Mouse (Mus musculus) kidney, embryonic 15.5 days (tissue): ENCODE results near the gene Ccdc187. TPM values are rescaled to one million over a fixed set of nuclear protein-coding genes. Genes with fewer than 3 reads are reported as not detected.

Source experiments
- ATAC-seq: fragments of 200-750 bp; cut with Nextera tagmentation; replicated peaks from 2 replicates; pipeline ENCODE4 v1.8.0; 2017; ENCODE audit warnings: moderate TSS enrichment; ENCODE audit not compliant: low FRiP score
- H3K27ac ChIP-seq: fragments of 300-500 bp; sonication (generic); 2 replicates; pipeline ENCODE4 v1.5.1; 2015; ENCODE audit warnings: mild to moderate bottlenecking, inconsistent platforms
- H3K27me3 ChIP-seq: fragments of 300-500 bp; sonication (generic); 2 replicates; pipeline ENCODE4 v1.6.1; 2015; ENCODE audit warnings: inconsistent platforms
- H3K36me3 ChIP-seq: fragments of 300-500 bp; sonication (generic); 2 replicates; pipeline ENCODE4 v1.6.1; 2015; ENCODE audit warnings: inconsistent platforms
- H3K4me1 ChIP-seq: fragments of 300-500 bp; sonication (generic); 2 replicates; pipeline ENCODE4 v1.6.1; 2015; ENCODE audit warnings: inconsistent platforms
- H3K4me2 ChIP-seq: fragments of 300-500 bp; sonication (generic); 2 replicates; pipeline ENCODE4 v1.6.1; 2015; ENCODE audit warnings: moderate library complexity, mild to moderate bottlenecking, inconsistent platforms
- H3K4me3 ChIP-seq: fragments of 300-500 bp; sonication (generic); replicated peaks from 2 replicates; pipeline ENCODE4 v1.5.1; 2015; ENCODE audit warnings: mild to moderate bottlenecking, inconsistent platforms
- H3K9ac ChIP-seq: fragments of 300-500 bp; sonication (generic); 2 replicates; pipeline ENCODE4 v1.6.1; 2015; ENCODE audit warnings: mild to moderate bottlenecking, inconsistent platforms
- H3K9me3 ChIP-seq: fragments of 300-500 bp; sonication (generic); replicated peaks from 2 replicates; pipeline ENCODE4 v1.6.1; 2016; ENCODE audit warnings: inconsistent platforms
- WGBS: fragments of 180-500 bp; shearing (Covaris S2); methylation state at CpG from one replicate; pipeline ENCODE4 v1.1.7; 2015; ENCODE audit warnings: mixed read lengths; 5-methylcytosine and 5-hydroxymethylcytosine counted together
- polyA plus RNA-seq: library from polyadenylated mRNA; unstranded; fragments of >200 nt; fragmentation: Nextera tagmentation; extraction: Ambion mirVana; gene quantifications from 2 replicates; pipeline ENCODE4 v1.2.1, GENCODE M21; 2015

The Ccdc187 gene
- 0.04 TPM in 1 of 2 replicates, not detected in the other for polyA plus RNA-seq

- H3K9me3 ChIP-seq = no peaks in the 10 kb centered on the region
- ATAC-seq = no peak
- no peak within 1 kb of the TSS for H3K9ac ChIP-seq
- peaks cover 23% of the 10 kb centered on the region for H3K4me1 ChIP-seq
- no peak within 1 kb of the TSS for H3K4me3 ChIP-seq
- H3K36me3 ChIP-seq = no peaks in the 10 kb centered on the region
- H3K4me2 ChIP-seq = no peak within 1 kb of the TSS
- WGBS = 60% methylated on average over 2 of the region's 2 CpGs
- 0 out of 2 replicates have a peak, but pooled peaks cover 7% of the 10 kb centered on the region for H3K27me3 ChIP-seq
- H3K27ac ChIP-seq = no peak within 1 kb of the TSS
Observed at GRCm38 (mm10) chr2:26294457-26294856, at the start of gene Ccdc187. Gene Ccdc187, minus strand, starts transcription at chr2:26294557.

- Histone ChIP-seq H3K27me3 (no peaks in the 10 kb centered on the region), H3K9ac (0 out of 2 replicates have a peak overlapping the region, but pooled peaks have one; percentile 1), H3K36me3 (peaks cover 88% of the 10 kb centered on the region), H3K27ac (peak overlapping the region; percentile 82), H3K4me3 (no peak overlapping the region), H3K4me2 (peak overlapping the region; percentile 44), H3K4me1 (peaks cover 44% of the 10 kb centered on the region), H3K9me3 (no peaks in the 10 kb centered on the region)
- ATAC-seq = peak; percentile 55
- 54% methylated on average over 11 of the region's 11 CpGs for WGBS
Observed at GRCm38 (mm10) chr2:26342609-26343490, 48.5 kb upstream of the Ccdc187 start.

GRCm38 (mm10) chr2:26342044-26342443 lies 47.7 kb upstream of the Ccdc187 start:
- Histone ChIP-seq H3K4me1 (peaks cover 39% of the 10 kb centered on the region), H3K4me2 (no peak overlapping the region), H3K9me3 (no peaks in the 10 kb centered on the region), H3K36me3 (peaks cover 80% of the 10 kb centered on the region), H3K9ac (no peak overlapping the region), H3K27ac (peak overlapping the region; percentile 82), H3K4me3 (no peak overlapping the region), H3K27me3 (no peaks in the 10 kb centered on the region)
- peak; percentile 20; the same call in 1 of the 2 replicates for ATAC-seq
- WGBS = 66% methylated on average over 10 of the region's 10 CpGs

GRCm38 (mm10) chr2:26341510-26341981 lies 47.2 kb upstream of the Ccdc187 start:
- Histone ChIP-seq H3K4me2 (no peak overlapping the region), H3K36me3 (peaks cover 75% of the 10 kb centered on the region), H3K27ac (peak overlapping the region; percentile 82), H3K27me3 (no peaks in the 10 kb centered on the region), H3K9ac (no peak overlapping the region), H3K4me1 (peaks cover 36% of the 10 kb centered on the region), H3K4me3 (no peak overlapping the region), H3K9me3 (no peaks in the 10 kb centered on the region)
- WGBS = 72% methylated on average over 2 of the region's 2 CpGs
- no peak for ATAC-seq

- Histone ChIP-seq H3K36me3 (peaks cover 52% of the 10 kb centered on the region), H3K27ac (no peak overlapping the region), H3K4me2 (no peak overlapping the region), H3K27me3 (no peaks in the 10 kb centered on the region), H3K9ac (no peak overlapping the region), H3K4me1 (peaks cover 31% of the 10 kb centered on the region), H3K4me3 (no peak overlapping the region), H3K9me3 (no peaks in the 10 kb centered on the region)
- WGBS = 87% methylated on average over 5 of the region's 5 CpGs
- no peak for ATAC-seq
Observed at GRCm38 (mm10) chr2:26339204-26339551, 44.8 kb upstream of the Ccdc187 start.

GRCm38 (mm10) chr2:26338302-26339203 lies 44.2 kb upstream of the Ccdc187 start:
- no peak overlapping the region for H3K4me2 ChIP-seq
- no peak overlapping the region for H3K27ac ChIP-seq
- H3K9ac ChIP-seq = no peak overlapping the region
- peaks cover 45% of the 10 kb centered on the region for H3K36me3 ChIP-seq
- no peak overlapping the region for H3K4me3 ChIP-seq
- H3K27me3 ChIP-seq = no peaks in the 10 kb centered on the region
- H3K9me3 ChIP-seq = no peaks in the 10 kb centered on the region
- H3K4me1 ChIP-seq = peaks cover 27% of the 10 kb centered on the region
- no peak for ATAC-seq
- WGBS = 84% methylated on average over 9 of the region's 13 CpGs

- peaks cover 61% of the 10 kb centered on the region for H3K36me3 ChIP-seq
- no peak overlapping the region for H3K9ac ChIP-seq
- H3K4me3 ChIP-seq = no peak overlapping the region
- 0 out of 2 replicates have a peak overlapping the region, but pooled peaks have one; percentile 7 for H3K4me2 ChIP-seq
- no peak for ATAC-seq
- 69% methylated on average over 6 of the region's 6 CpGs for WGBS
- H3K4me1 ChIP-seq = 0 out of 2 replicates have a peak, but pooled peaks cover 5% of the 10 kb centered on the region
- no peaks in the 10 kb centered on the region for H3K27me3 ChIP-seq
- H3K9me3 ChIP-seq = no peaks in the 10 kb centered on the region
- no peak overlapping the region for H3K27ac ChIP-seq
Observed at GRCm38 (mm10) chr2:26330702-26331101, 36.3 kb upstream of the Ccdc187 start.

- Histone ChIP-seq H3K4me1 (0 out of 2 replicates have a peak, but pooled peaks cover 5% of the 10 kb centered on the region), H3K9ac (no peak overlapping the region), H3K36me3 (peaks cover 68% of the 10 kb centered on the region), H3K27ac (no peak overlapping the region), H3K9me3 (no peaks in the 10 kb centered on the region), H3K4me3 (no peak overlapping the region), H3K27me3 (no peaks in the 10 kb centered on the region), H3K4me2 (no peak overlapping the region)
- ATAC-seq = peak; percentile 38; the same call in 1 of the 2 replicates
- 82% methylated on average over 4 of the region's 4 CpGs for WGBS
Observed at GRCm38 (mm10) chr2:26330056-26330468, 35.7 kb upstream of the Ccdc187 start.

- Histone ChIP-seq H3K27ac (no peak overlapping the region), H3K4me2 (no peak overlapping the region), H3K4me3 (no peak overlapping the region), H3K36me3 (peaks cover 74% of the 10 kb centered on the region), H3K9me3 (no peaks in the 10 kb centered on the region), H3K27me3 (no peaks in the 10 kb centered on the region), H3K9ac (no peak overlapping the region), H3K4me1 (0 out of 2 replicates have a peak, but pooled peaks cover 5% of the 10 kb centered on the region)
- no peak for ATAC-seq
- WGBS = 67% methylated on average over 8 of the region's 8 CpGs
Observed at GRCm38 (mm10) chr2:26329402-26329801, 35.0 kb upstream of the Ccdc187 start.

GRCm38 (mm10) chr2:26327852-26328251 lies 33.5 kb upstream of the Ccdc187 start:
- H3K9me3 ChIP-seq = no peaks in the 10 kb centered on the region
- H3K36me3 ChIP-seq = peaks cover 88% of the 10 kb centered on the region
- no peak for ATAC-seq
- H3K27me3 ChIP-seq = no peaks in the 10 kb centered on the region
- no peak overlapping the region for H3K4me2 ChIP-seq
- no peak overlapping the region for H3K9ac ChIP-seq
- no peak overlapping the region for H3K27ac ChIP-seq
- no peak overlapping the region for H3K4me3 ChIP-seq
- 89% methylated on average over 4 of the region's 4 CpGs for WGBS
- H3K4me1 ChIP-seq = 0 out of 2 replicates have a peak, but pooled peaks cover 5% of the 10 kb centered on the region

GRCm38 (mm10) chr2:26325386-26326181 lies 31.2 kb upstream of the Ccdc187 start:
- Histone ChIP-seq H3K9me3 (no peaks in the 10 kb centered on the region), H3K4me3 (no peak overlapping the region), H3K4me1 (0 out of 2 replicates have a peak, but pooled peaks cover 2% of the 10 kb centered on the region), H3K36me3 (peaks cover 77% of the 10 kb centered on the region), H3K27ac (no peak overlapping the region), H3K9ac (no peak overlapping the region), H3K4me2 (no peak overlapping the region), H3K27me3 (no peaks in the 10 kb centered on the region)
- WGBS = 71% methylated on average over 15 of the region's 15 CpGs
- peak; percentile 81 for ATAC-seq
